Mouse (Mus musculus): ENCODE results near the gene Rbp7. TPM values are rescaled to one million over a fixed set of nuclear protein-coding genes. Genes with fewer than 3 reads are reported as not detected.

The Rbp7 gene
- polyA plus RNA-seq, 1 experiment from 2014 or later, result not detected

GRCm38 (mm10) chr4:149407461-149407860 lies 47.3 kb downstream of the Rbp7 start:
- Histone ChIP-seq H3K4me3 (ENCODE audit: inconsistent target) (no peak overlapping the region), H3K36me3 (ENCODE audit: inconsistent target) (peaks cover 4% of the 10 kb centered on the region; the same call in 1 of the 2 replicates), H3K79me2 (ENCODE audit: inconsistent target) (peaks cover 91% of the 10 kb centered on the region), H3K27ac (no peak overlapping the region)
- 59% methylated on average over 5 of the region's 5 CpGs for WGBS (ENCODE audit: missing documents)

DNA sequence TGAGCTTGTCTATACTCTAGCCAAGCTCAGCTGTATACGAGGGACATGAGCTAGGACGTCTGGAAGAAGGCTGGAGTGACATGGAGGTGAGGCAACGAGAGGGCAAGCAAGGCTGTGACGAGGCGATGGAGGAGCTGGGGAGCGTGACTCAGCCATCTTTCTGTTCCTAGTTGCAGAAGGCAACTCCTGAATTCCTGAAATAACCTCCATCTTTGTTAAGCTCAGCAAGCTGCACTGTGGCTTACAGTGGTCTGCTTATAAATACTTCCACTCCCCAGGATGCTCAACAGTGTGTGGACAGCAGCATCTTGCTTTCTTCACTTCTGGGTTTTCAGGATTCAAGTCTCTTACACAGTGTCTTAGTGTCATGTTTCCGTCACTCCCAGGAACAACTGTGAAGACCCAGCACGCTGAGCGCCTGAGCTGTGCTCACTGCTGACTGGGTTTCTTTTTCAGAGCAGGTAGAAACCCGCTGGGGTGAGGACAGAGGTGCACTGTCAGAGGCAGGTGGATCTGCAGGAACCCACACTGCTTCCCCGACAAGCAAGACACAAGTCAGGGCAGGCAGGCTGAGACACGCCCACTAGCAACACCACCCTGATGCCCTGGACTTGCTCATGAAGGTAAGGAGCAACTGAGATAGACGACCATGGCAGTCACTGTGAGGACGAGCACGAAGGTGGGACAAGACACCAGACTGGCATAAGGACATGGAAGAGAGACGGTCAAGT lies 48.9 kb downstream of the Rbp7 start:
- Histone ChIP-seq H3K79me2 (ENCODE audit: inconsistent target) (peaks cover 91% of the 10 kb centered on the region), H3K4me3 (ENCODE audit: inconsistent target) (no peak overlapping the region), H3K27ac (no peak overlapping the region), H3K36me3 (ENCODE audit: inconsistent target) (no peaks in the 10 kb centered on the region)
- WGBS (ENCODE audit: missing documents), result 92% methylated on average over 16 of the region's 16 CpGs

GRCm38 (mm10) chr4:149404640-149405465 lies 49.9 kb downstream of the Rbp7 start:
- Histone ChIP-seq H3K27ac (no peak overlapping the region), H3K79me2 (ENCODE audit: inconsistent target) (peaks cover 91% of the 10 kb centered on the region), H3K4me3 (ENCODE audit: inconsistent target) (no peak overlapping the region), H3K36me3 (ENCODE audit: inconsistent target) (no peaks in the 10 kb centered on the region)
- 93% methylated on average over 19 of the region's 19 CpGs for WGBS (ENCODE audit: missing documents)

- Histone ChIP-seq H3K4me3 (ENCODE audit: inconsistent target) (no peak overlapping the region), H3K79me2 (ENCODE audit: inconsistent target) (peaks cover 81% of the 10 kb centered on the region), H3K27ac (no peak overlapping the region), H3K36me3 (ENCODE audit: inconsistent target) (no peaks in the 10 kb centered on the region)
- WGBS (ENCODE audit: missing documents), result 59% methylated on average over 6 of the region's 6 CpGs
These were observed 51.7 kb downstream of the Rbp7 start for GRCm38 (mm10) chr4:149403037-149403436.

DNA sequence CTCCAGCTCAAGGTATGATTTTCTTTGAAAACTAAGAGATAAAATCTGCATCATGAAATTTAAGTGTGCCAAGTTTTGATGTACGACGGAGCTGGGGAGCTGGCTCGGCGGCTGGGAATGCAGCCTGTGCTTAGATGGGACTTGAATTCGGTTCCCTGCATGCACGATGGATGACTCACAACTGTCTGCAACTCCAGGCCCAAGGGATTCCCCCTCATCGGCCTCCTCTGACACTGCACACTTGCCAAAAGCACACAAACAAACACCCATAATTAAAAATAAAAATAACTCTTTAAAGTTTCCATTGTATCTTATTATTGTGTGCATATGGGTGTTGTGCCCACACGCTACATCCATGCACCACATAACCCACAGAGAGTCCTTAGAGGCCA lies 53.2 kb downstream of the Rbp7 start:
- H3K4me3 ChIP-seq (ENCODE audit: inconsistent target), result no peak overlapping the region
- H3K27ac ChIP-seq, result no peak overlapping the region

GRCm38 (mm10) chr4:149400878-149401590 lies 53.7 kb downstream of the Rbp7 start:
- Histone ChIP-seq H3K27ac (no peak overlapping the region), H3K36me3 (ENCODE audit: inconsistent target) (no peaks in the 10 kb centered on the region; the same call in 1 of the 2 replicates), H3K4me3 (ENCODE audit: inconsistent target) (no peak overlapping the region), H3K79me2 (ENCODE audit: inconsistent target) (peaks cover 66% of the 10 kb centered on the region)
- 92% methylated on average over 12 of the region's 12 CpGs for WGBS (ENCODE audit: missing documents)

More for the DNA sequence above, 53.2 kb downstream of the Rbp7 start:
- H3K36me3 ChIP-seq (ENCODE audit: inconsistent target), result no peaks in the 10 kb centered on the region; the same call in 1 of the 2 replicates
- H3K79me2 ChIP-seq (ENCODE audit: inconsistent target), result peaks cover 71% of the 10 kb centered on the region
- WGBS (ENCODE audit: missing documents), result 93% methylated on average over 8 of the region's 8 CpGs

Other genes with a start within 250 kb of the Rbp7 start
- 23.6 to 34.5 TPM (median 26.9 TPM) in 3 replicates for gene Kif1b, start 147.3 kb downstream of the Rbp7 start, polyA plus RNA-seq (2018)
- 39.6 to 66.9 TPM (median 45.8 TPM) in 3 replicates for gene Ube4b, start 28.2 kb downstream of the Rbp7 start, polyA plus RNA-seq (2018)
- not detected in 3 replicates for gene Tmem274, start 22.4 kb upstream of the Rbp7 start, polyA plus RNA-seq (2018)
- gene Nmnat1, start 30.2 kb upstream of the Rbp7 start, polyA plus RNA-seq (2018), result 7.8 to 9.7 TPM (median 8.5 TPM) in 3 replicates
- gene Lzic, start 30.3 kb upstream of the Rbp7 start, polyA plus RNA-seq (2018), result 14.7 to 24.7 TPM (median 16.3 TPM) in 3 replicates
- 5.3 to 13.7 TPM (median 7.0 TPM) in 3 replicates for gene Ctnnbip1, start 63.3 kb upstream of the Rbp7 start, polyA plus RNA-seq (2018)
- 4.0 to 15.2 TPM (median 13.8 TPM) in 3 replicates for gene Clstn1, start 131.5 kb upstream of the Rbp7 start, polyA plus RNA-seq (2018)
- gene Pik3cd, start 247.6 kb upstream of the Rbp7 start, polyA plus RNA-seq (2018), result 29.6 to 68.1 TPM (median 37.0 TPM) in 3 replicates

All from macrophage (primary cell).